Mouse (Mus musculus) adrenal gland, adult 8-10 months (tissue): Measurements from ENCODE around the gene Bmyc. TPM values are rescaled to one million over a fixed set of nuclear protein-coding genes. Genes with fewer than 3 reads are reported as not detected.
"Not testable (repeated sequence)": the region's sequence is repeated elsewhere in the genome, so short reads cannot be mapped to it uniquely, and the experiment has no call there.

Experiments used
- DNase-seq: peaks from one replicate; pipeline ENCODE4 v3.0.0; 2022
- total RNA-seq, 4 experiments: library from RNA; stranded (reverse); gene quantifications; 2 replicates each; pipeline ENCODE4 v1.2.4; 2022

Gene Bmyc
- total RNA-seq, 4 experiments from 2014 or later = 29.9 to 69.4 (median 39.2) TPM

GRCm38 (mm10) chr2:25733199-25733930 lies 26.8 kb downstream of the Bmyc start:
- DNase-seq = no peak

- DNase-seq = not testable (repeated sequence)
These were observed 30.2 kb downstream of the Bmyc start, which contains the start of gene Obp2b for GRCm38 (mm10) chr2:25736709-25737108. Gene Obp2b, plus strand, starts transcription at chr2:25737009.

GRCm38 (mm10) chr2:25741671-25742070 lies 35.1 kb downstream of the Bmyc start:
- no peak for DNase-seq

DNA sequence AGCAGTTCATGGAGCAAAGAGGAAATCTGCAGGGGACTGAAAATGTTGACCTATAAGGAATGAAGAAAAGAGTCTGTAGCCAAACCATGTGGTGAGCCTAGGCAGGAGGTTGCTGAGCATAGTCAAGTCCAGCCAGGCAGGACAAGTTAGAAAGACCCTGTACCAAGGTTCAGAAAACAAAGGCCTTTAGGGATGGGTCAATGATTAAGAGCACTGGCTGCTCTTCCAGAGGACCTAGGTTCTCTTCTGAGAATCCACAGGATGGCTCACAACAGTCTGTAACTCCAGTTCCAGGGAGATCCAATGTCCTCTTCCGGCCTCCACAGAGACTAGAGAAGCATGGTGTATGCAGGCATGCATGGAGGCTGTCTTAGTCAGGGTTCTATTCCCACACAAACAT lies 47.7 kb downstream of the Bmyc start:
- no peak for DNase-seq

Other genes with a start within 250 kb of the Bmyc start
- not detected for gene Clic3, start 249.9 kb upstream of the Bmyc start, total RNA-seq
- gene Paxx, start 245.6 kb upstream of the Bmyc start, total RNA-seq = 10 to 100 TPM; 32.4 to 68.2 (median 43.4) TPM
- 10 to 100 TPM in 1 of 4 experiments, 1 to 10 TPM in 3; 3.2 to 10.5 (median 4.4) TPM for gene Ptgds, start 236.7 kb upstream of the Bmyc start, total RNA-seq
- not detected for gene Lcn12, start 212.8 kb upstream of the Bmyc start, total RNA-seq
- 100 to 1,000 TPM in 3 of 4 experiments, 10 to 100 TPM in 1; 82.5 to 114 (median 107) TPM for gene Fbxw5, start 206.0 kb upstream of the Bmyc start, total RNA-seq
- 1 to 10 TPM in 3 of 4 experiments, under 1 TPM in 1; 0.70 to 2.3 (median 1.6) TPM for gene C8g, start 205.0 kb upstream of the Bmyc start, total RNA-seq
- 10 to 100 TPM; 22.6 to 35.3 (median 30.6) TPM for gene Traf2, start 159.8 kb upstream of the Bmyc start, total RNA-seq
- gene Edf1, start 148.9 kb upstream of the Bmyc start, total RNA-seq = 100 to 1,000 TPM; 149 to 331 (median 215) TPM
- gene Mamdc4, start 131.9 kb upstream of the Bmyc start, total RNA-seq = 10 to 100 TPM in 1 of 4 experiments, 1 to 10 TPM in 3; 1.4 to 11.0 (median 4.0) TPM
- gene Phpt1, start 131.5 kb upstream of the Bmyc start, total RNA-seq = 10 to 100 TPM; 61.3 to 76.9 (median 66.1) TPM
- 1 to 10 TPM; 1.6 to 4.8 (median 3.8) TPM for gene Ajm1, start 125.0 kb upstream of the Bmyc start, total RNA-seq
- 100 to 1,000 TPM; 121 to 178 (median 137) TPM for gene Rabl6, start 98.2 kb upstream of the Bmyc start, total RNA-seq
- not detected for gene Ccdc183, start 89.1 kb upstream of the Bmyc start, total RNA-seq
- 10 to 100 TPM; 18.0 to 47.8 (median 27.3) TPM for gene Tmem141, start 84.7 kb upstream of the Bmyc start, total RNA-seq
- 1 to 10 TPM; 4.7 to 7.0 (median 5.5) TPM for gene Fcna, start 78.7 kb upstream of the Bmyc start, total RNA-seq
- not detected for gene Lcn8, start 53.6 kb upstream of the Bmyc start, total RNA-seq
- gene Lcn5, start 48.8 kb upstream of the Bmyc start, total RNA-seq = not detected
- not detected for gene Lcn6, start 30.0 kb upstream of the Bmyc start, total RNA-seq
- gene Lcn10, start 24.0 kb upstream of the Bmyc start, total RNA-seq = not detected
- gene Obp2a, start 6.7 kb upstream of the Bmyc start, total RNA-seq = 10 to 100 TPM in 1 of 4 experiments, 1 to 10 TPM in 1, not detected in 2; 3.1 to 30.1 TPM
- not detected for gene Obp2b, start 30.3 kb downstream of the Bmyc start, total RNA-seq
- not detected for gene Lcn3, start 58.8 kb downstream of the Bmyc start, total RNA-seq
- not detected for gene Lcn11, start 70.3 kb downstream of the Bmyc start, total RNA-seq
- gene Gm13539, start 75.5 kb downstream of the Bmyc start, total RNA-seq = not detected
- not detected for gene Glt6d1, start 109.1 kb downstream of the Bmyc start, total RNA-seq
- gene Lcn9, start 116.4 kb downstream of the Bmyc start, total RNA-seq = not detected
- gene Sohlh1, start 140.5 kb downstream of the Bmyc start, total RNA-seq = not detected
- 10 to 100 TPM in 2 of 4 experiments, 1 to 10 TPM in 2; 1.8 to 12.1 (median 8.0) TPM for gene Kcnt1, start 157.0 kb downstream of the Bmyc start, total RNA-seq